Mouse (Mus musculus) frontal cortex, postnatal 10 days (tissue): ENCODE results near the gene Olfr1177-ps.

Experiments
- DNase-seq, 2 experiments: peaks; one replicate each; pipeline ENCODE4 v3.0.0; 2022; ENCODE audit warnings: low spot score in 2 of 2, mixed read lengths in 1 of 2

Gene Olfr1177-ps

GRCm38 (mm10) chr2:88346392-88346791 is at the start of gene Olfr1177-ps:
Olfr1177-ps (minus strand) TSS chr2:88346492.
- DNase-seq, result no peak

GRCm38 (mm10) chr2:88386762-88387161 is 40.5 kb upstream of the Olfr1177-ps start, which contains the start of gene Olfr1178:
Olfr1178 (plus strand) TSS chr2:88387062.
- DNase-seq, result no peak

- no peak for DNase-seq
Observed at GRCm38 (mm10) chr2:88356304-88356703, 10.0 kb upstream of the Olfr1177-ps start.

- no peak for DNase-seq
Observed at GRCm38 (mm10) chr2:88336421-88336820, 9.9 kb downstream of the Olfr1177-ps start, which contains the start of gene Olfr1176. Olfr1176 (plus strand) TSS chr2:88336721.

GRCm38 (mm10) chr2:88327115-88327514 is 19.2 kb downstream of the Olfr1177-ps start, which contains the start of gene Olfr1175-ps:
Olfr1175-ps (minus strand) TSS chr2:88327215.
- no peak for DNase-seq

GRCm38 (mm10) chr2:88315035-88315434 is 31.3 kb downstream of the Olfr1177-ps start, which contains the start of gene Olfr1174-ps:
Olfr1174-ps (minus strand) TSS chr2:88315135.
- DNase-seq, result no peak
